Mouse (Mus musculus): ENCODE measurements around the gene Alg14. TPM values are rescaled to one million over a fixed set of nuclear protein-coding genes. Genes with fewer than 3 reads are reported as not detected.
A peak's percentile ranks its signal among the peaks of the same experiment; 100 is the strongest.

Alg14 gene
- polyA plus RNA-seq, 1 experiment from 2014 or later = 34.1 TPM

DNA sequence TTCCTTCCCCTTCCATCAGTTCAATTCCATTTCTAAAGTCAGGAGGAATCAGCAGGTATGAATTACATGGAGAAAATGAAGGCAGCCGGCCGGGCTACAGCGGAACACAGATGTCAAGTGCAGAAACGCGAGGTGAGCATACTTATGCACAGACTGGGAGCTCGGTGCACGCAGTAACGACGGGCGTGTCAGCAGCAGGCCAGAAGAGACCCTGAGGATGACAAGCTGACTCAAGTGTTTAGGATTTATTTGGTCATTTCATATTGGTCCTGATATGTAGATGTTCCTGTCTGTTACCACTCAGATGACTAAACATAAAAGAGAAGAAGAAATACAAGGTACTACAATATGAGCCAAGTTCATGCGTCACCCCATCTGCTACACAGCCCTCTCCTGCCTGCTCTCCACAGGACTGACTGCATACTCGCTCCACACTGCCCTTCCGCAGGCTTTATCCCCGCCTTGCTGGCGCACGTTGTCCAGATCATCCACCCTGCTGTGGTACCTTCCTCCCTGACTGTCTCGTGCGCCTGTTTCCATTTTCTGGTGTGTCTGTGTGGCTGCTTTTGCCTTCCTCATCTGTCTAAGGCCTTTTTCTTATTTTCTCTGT is 63.4 kb downstream of the Alg14 start:
- H3K4me1 ChIP-seq (replicated peaks) = no peaks in the 10 kb centered on the region
- no peaks in the 10 kb centered on the region for H3K9me3 ChIP-seq (replicated peaks)
- 85% methylated on average over 18 of the region's 18 CpGs for WGBS
- H3K27me3 ChIP-seq = no peaks in the 10 kb centered on the region
- no peak overlapping the region for H3K27ac ChIP-seq
- ATAC-seq (replicated peaks; ENCODE audit: insufficient number of reproducible peaks, insufficient read depth, low FRiP score, low read depth) = no peak
- H3K9ac ChIP-seq = no peak overlapping the region
- no peak overlapping the region for H3K4me2 ChIP-seq
- H3K4me3 ChIP-seq = no peak overlapping the region
- no peaks in the 10 kb centered on the region for H3K36me3 ChIP-seq

DNA sequence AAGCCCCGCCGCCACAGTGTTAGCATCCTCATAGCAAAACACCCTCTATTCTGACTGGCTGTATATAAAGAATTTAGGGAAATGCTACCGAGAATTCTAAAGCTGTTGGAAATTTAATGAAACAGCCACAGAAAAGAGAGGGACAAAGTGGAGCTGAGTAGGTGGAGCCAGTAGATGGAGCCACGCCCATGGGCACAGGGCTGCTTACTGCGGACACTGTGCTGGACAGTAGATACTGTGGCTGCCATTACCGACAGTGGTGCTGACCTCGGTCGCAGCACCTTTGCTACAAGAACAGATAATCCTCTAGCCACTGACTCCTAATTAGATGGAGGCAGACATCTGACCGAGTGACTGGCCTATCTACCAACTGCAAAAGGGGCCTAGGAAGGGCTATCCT is 64.0 kb downstream of the Alg14 start:
- no peak for ATAC-seq (replicated peaks; ENCODE audit: insufficient number of reproducible peaks, insufficient read depth, low FRiP score, low read depth)
- 83% methylated on average over 9 of the region's 9 CpGs for WGBS
- H3K4me1 ChIP-seq (replicated peaks) = no peaks in the 10 kb centered on the region
- H3K9ac ChIP-seq = no peak overlapping the region
- H3K9me3 ChIP-seq (replicated peaks) = no peaks in the 10 kb centered on the region
- H3K4me2 ChIP-seq = no peak overlapping the region
- H3K27ac ChIP-seq = no peak overlapping the region
- H3K27me3 ChIP-seq = no peaks in the 10 kb centered on the region
- H3K4me3 ChIP-seq = no peak overlapping the region
- H3K36me3 ChIP-seq = no peaks in the 10 kb centered on the region

DNA sequence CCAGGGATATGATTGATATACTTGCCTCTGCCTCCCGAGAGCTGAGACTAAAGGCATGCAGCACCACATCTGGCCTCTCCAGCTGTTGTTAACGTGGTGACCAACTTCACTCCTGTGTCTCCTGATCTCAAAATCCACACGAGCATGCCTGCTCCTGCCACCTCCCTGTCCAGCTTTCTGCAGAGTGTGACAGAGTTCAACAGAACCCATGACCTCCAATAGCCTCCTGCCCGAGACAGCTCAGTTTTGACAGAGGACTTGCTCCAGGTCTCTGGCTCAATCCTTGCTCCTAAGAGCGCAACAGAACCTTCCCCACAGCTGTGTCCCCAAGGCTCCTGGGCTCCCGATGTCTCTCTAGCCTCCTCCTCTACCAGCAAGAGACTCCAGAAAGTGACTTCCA is 64.5 kb downstream of the Alg14 start:
- 72% methylated on average over 6 of the region's 6 CpGs for WGBS
- H3K4me3 ChIP-seq = no peak overlapping the region
- no peaks in the 10 kb centered on the region for H3K27me3 ChIP-seq
- no peak overlapping the region for H3K4me2 ChIP-seq
- no peaks in the 10 kb centered on the region for H3K4me1 ChIP-seq (replicated peaks)
- H3K27ac ChIP-seq = no peak overlapping the region
- ATAC-seq (replicated peaks; ENCODE audit: insufficient number of reproducible peaks, insufficient read depth, low FRiP score, low read depth) = no peak
- H3K36me3 ChIP-seq = no peaks in the 10 kb centered on the region
- H3K9me3 ChIP-seq (replicated peaks) = no peaks in the 10 kb centered on the region
- H3K9ac ChIP-seq = no peak overlapping the region

DNA sequence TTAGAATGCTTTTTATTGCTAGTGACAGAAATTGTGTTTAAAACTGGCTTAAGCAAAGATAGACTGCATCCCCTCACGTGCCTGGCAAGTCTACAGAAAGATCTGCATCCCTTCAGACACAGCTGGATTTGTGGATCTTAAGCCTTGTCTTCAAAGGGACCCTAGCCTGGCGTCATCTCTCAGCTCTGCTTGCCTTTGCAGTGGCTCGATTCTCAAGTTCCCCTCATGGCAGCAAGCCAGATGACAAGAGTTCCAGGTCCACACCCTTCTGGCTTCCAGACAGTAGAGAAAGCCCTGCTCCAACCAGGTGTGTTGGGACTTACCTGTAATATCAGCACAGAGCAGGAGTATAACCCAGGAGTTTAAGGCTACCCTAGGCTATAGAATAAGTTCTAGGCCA is 65.5 kb downstream of the Alg14 start:
- no peak overlapping the region for H3K27ac ChIP-seq
- H3K4me2 ChIP-seq = no peak overlapping the region
- no peak overlapping the region for H3K9ac ChIP-seq
- H3K4me1 ChIP-seq (replicated peaks) = no peaks in the 10 kb centered on the region
- WGBS = 52% methylated on average over 3 of the region's 3 CpGs
- ATAC-seq (replicated peaks; ENCODE audit: insufficient number of reproducible peaks, insufficient read depth, low FRiP score, low read depth) = no peak
- no peaks in the 10 kb centered on the region for H3K9me3 ChIP-seq (replicated peaks)
- H3K27me3 ChIP-seq = no peaks in the 10 kb centered on the region
- no peak overlapping the region for H3K4me3 ChIP-seq
- H3K36me3 ChIP-seq = no peaks in the 10 kb centered on the region

DNA sequence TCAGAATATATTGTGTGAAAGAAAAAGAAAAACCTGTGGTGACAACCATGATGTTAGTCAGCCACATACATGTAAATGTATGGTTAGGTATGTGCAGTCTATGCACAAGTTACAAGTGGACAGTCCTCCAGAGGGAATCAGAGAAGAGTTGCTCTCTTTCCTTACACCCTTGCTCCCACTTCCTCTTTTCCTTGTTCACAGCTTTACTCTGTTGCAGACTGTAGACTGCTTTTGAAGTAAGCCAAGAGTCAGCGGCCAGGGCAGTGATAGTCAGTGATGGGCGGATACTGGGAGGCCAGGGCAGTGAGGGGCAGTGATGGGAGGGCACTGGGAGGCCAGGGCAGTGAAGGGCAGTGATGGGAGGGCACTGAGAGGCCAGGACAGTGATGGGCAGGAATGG is 66.7 kb downstream of the Alg14 start:
- Histone ChIP-seq H3K4me3 (no peak overlapping the region), H3K9ac (no peak overlapping the region), H3K36me3 (no peaks in the 10 kb centered on the region), H3K4me1 (replicated peaks) (no peaks in the 10 kb centered on the region), H3K4me2 (no peak overlapping the region), H3K27ac (no peak overlapping the region), H3K9me3 (replicated peaks) (no peaks in the 10 kb centered on the region), H3K27me3 (no peaks in the 10 kb centered on the region)
- 42% methylated on average over 2 of the region's 2 CpGs for WGBS
- ATAC-seq (replicated peaks; ENCODE audit: insufficient number of reproducible peaks, insufficient read depth, low FRiP score, low read depth) = no peak

DNA sequence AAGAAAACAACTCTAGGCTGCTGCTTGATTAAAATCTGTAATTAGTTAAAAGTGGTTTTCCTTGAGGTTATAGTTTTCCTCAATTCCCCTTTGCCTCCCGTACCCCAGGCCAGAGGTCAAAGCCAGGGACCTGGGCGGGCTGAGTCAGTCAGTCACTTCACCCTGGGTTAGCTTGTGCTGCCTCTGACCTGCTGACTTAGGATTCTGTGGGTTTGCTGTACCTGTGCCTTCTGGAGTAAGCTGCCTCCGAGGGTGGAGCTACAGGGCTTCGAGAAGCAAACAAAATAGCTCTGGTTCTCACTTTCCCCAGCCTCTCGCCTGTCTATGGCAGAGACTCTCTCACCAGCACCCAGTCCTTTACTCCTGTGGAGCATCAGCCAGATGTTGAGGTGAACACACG is 67.3 kb downstream of the Alg14 start:
- H3K36me3 ChIP-seq = no peaks in the 10 kb centered on the region
- no peak overlapping the region for H3K4me3 ChIP-seq
- H3K27me3 ChIP-seq = no peaks in the 10 kb centered on the region
- 79% methylated on average over 6 of the region's 6 CpGs for WGBS
- H3K9ac ChIP-seq = no peak overlapping the region
- ATAC-seq (replicated peaks; ENCODE audit: insufficient number of reproducible peaks, insufficient read depth, low FRiP score, low read depth) = no peak
- no peaks in the 10 kb centered on the region for H3K4me1 ChIP-seq (replicated peaks)
- no peak overlapping the region for H3K4me2 ChIP-seq
- no peak overlapping the region for H3K27ac ChIP-seq
- H3K9me3 ChIP-seq (replicated peaks) = no peaks in the 10 kb centered on the region

DNA sequence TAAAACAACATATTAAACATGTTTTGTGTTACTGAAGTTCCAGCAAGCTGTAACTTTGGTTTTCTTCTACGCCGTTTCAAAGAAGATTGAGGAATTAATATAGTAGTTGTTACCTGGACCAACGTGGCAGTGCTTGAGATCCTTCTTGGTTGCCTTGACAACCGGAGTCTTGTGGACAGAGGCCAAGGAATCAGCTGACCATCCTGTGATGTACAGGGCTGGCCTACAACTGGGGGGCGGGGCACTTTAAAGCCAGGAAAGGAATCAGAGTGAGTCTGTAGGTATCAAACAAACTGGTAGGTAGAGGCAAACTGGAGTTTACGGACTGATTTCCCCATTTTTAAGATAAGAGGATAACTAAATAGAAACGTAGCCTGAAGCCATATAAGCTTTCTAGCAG is 67.7 kb downstream of the Alg14 start:
- ATAC-seq (replicated peaks; ENCODE audit: insufficient number of reproducible peaks, insufficient read depth, low FRiP score, low read depth) = no peak
- H3K4me1 ChIP-seq (replicated peaks) = no peaks in the 10 kb centered on the region

DNA sequence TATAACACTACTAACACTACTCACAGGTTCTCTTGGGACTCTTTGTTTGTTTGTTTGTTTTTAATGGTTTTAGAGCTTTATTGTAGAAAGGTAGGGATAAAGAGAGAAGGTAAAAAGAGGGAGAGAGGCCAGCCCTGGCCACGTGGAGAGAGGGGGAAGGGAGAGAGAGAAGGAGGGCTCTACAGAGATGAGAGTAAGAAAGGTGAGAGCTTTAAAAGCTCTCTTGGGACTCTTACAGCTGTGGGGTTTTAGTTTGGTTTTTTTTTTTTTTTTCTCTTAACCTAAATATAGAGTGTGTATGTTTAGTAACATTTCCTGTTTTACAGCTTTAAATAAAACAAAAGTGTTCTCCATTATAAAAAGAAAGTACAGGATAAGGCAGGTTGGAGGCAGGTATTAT is 70.4 kb downstream of the Alg14 start:
- H3K9me3 ChIP-seq (replicated peaks) = no peaks in the 10 kb centered on the region
- H3K4me3 ChIP-seq = no peak overlapping the region
- H3K4me2 ChIP-seq = no peak overlapping the region
- WGBS = 37% methylated on average over 1 of the region's 1 CpGs
- no peaks in the 10 kb centered on the region for H3K36me3 ChIP-seq
- H3K9ac ChIP-seq = no peak overlapping the region
- 0 out of 2 replicates have a peak, but pooled peaks cover 2% of the 10 kb centered on the region for H3K4me1 ChIP-seq (replicated peaks)
- H3K27ac ChIP-seq = no peak overlapping the region
- no peak for ATAC-seq (replicated peaks; ENCODE audit: insufficient number of reproducible peaks, insufficient read depth, low FRiP score, low read depth)
- H3K27me3 ChIP-seq = no peaks in the 10 kb centered on the region

More for the DNA sequence above, 67.7 kb downstream of the Alg14 start:
- no peaks in the 10 kb centered on the region for H3K9me3 ChIP-seq (replicated peaks)
- no peak overlapping the region for H3K4me3 ChIP-seq
- no peak overlapping the region for H3K4me2 ChIP-seq
- no peaks in the 10 kb centered on the region for H3K27me3 ChIP-seq
- no peak overlapping the region for H3K9ac ChIP-seq
- no peaks in the 10 kb centered on the region for H3K36me3 ChIP-seq
- H3K27ac ChIP-seq = no peak overlapping the region
- 84% methylated on average over 7 of the region's 7 CpGs for WGBS

DNA sequence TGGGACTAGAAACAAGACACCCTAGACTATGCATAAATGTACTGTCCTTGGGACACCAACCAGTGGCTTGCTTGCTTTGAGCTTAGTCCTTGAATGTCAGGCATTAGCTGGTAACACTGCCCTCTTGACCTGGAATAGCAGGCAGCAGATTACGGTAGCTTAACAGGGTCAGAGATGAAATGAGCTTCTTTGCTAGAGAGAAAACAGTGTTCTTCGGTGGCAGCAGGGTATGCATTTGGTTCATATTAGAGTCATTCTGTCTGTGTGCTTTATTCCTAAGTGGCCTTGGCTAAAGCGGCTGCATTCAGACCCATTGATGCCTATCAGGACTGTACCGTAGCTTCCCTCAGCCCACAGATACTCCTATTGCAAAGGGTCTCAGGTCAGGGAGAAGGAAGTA is 72.8 kb downstream of the Alg14 start:
- Histone ChIP-seq H3K36me3 (no peaks in the 10 kb centered on the region), H3K27ac (no peak overlapping the region), H3K9ac (no peak overlapping the region), H3K4me1 (replicated peaks) (0 out of 2 replicates have a peak, but pooled peaks cover 2% of the 10 kb centered on the region), H3K4me2 (no peak overlapping the region), H3K9me3 (replicated peaks) (no peaks in the 10 kb centered on the region), H3K27me3 (no peaks in the 10 kb centered on the region), H3K4me3 (no peak overlapping the region)
- WGBS = 72% methylated on average over 4 of the region's 4 CpGs
- ATAC-seq (replicated peaks; ENCODE audit: insufficient number of reproducible peaks, insufficient read depth, low FRiP score, low read depth) = no peak

DNA sequence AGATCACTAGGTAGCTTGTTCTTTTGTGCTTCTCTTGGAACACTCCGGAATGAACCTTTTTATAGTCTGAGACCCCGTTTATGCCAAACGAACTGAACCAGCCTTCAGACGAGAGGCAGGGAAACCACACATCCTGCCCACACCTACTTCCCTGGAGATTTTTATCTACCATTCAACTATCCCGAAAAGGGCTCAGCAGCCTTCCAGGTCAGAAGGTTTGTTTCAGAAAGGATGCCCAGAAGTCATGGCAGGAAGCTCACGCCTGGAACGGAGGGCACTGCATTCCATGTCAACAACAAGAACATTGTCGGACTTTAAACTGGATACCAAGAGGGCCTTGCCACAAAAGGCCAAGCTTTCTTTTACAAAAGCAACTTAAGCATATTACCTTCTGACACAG is 73.6 kb downstream of the Alg14 start:
- no peaks in the 10 kb centered on the region for H3K36me3 ChIP-seq
- ATAC-seq (replicated peaks; ENCODE audit: insufficient number of reproducible peaks, insufficient read depth, low FRiP score, low read depth) = no peak
- 0 out of 2 replicates have a peak, but pooled peaks cover 2% of the 10 kb centered on the region for H3K4me1 ChIP-seq (replicated peaks)
- 59% methylated on average over 8 of the region's 8 CpGs for WGBS
- H3K9ac ChIP-seq = no peak overlapping the region
- H3K27ac ChIP-seq = no peak overlapping the region
- H3K4me3 ChIP-seq = no peak overlapping the region
- no peaks in the 10 kb centered on the region for H3K9me3 ChIP-seq (replicated peaks)
- no peaks in the 10 kb centered on the region for H3K27me3 ChIP-seq
- no peak overlapping the region for H3K4me2 ChIP-seq

DNA sequence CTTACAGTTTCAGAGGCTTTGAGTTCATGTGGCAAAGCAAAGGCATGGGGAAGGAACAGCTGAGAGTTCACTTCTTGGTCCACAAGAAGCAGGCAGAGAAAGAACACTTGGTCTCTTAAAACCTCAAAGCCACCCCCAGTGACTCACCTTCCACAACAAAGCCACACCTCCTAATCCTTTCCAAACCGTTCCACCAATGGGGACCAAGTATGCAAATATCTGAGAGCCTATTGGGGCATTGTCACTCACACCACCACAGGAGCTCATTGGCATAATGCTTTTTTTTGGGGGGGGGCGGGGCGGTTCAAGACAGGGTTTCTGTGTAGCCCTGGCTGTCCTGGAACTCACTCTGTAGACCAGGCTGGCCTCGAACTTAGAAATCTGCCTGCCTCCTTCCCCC is 77.0 kb downstream of the Alg14 start:
- Histone ChIP-seq H3K36me3 (no peaks in the 10 kb centered on the region), H3K9ac (no peak overlapping the region), H3K9me3 (replicated peaks) (no peaks in the 10 kb centered on the region), H3K4me2 (no peak overlapping the region), H3K27me3 (no peaks in the 10 kb centered on the region), H3K4me1 (replicated peaks) (peaks cover 11% of the 10 kb centered on the region), H3K27ac (no peak overlapping the region), H3K4me3 (no peak overlapping the region)
- 88% methylated on average over 4 of the region's 4 CpGs for WGBS
- no peak for ATAC-seq (replicated peaks; ENCODE audit: insufficient number of reproducible peaks, insufficient read depth, low FRiP score, low read depth)

DNA sequence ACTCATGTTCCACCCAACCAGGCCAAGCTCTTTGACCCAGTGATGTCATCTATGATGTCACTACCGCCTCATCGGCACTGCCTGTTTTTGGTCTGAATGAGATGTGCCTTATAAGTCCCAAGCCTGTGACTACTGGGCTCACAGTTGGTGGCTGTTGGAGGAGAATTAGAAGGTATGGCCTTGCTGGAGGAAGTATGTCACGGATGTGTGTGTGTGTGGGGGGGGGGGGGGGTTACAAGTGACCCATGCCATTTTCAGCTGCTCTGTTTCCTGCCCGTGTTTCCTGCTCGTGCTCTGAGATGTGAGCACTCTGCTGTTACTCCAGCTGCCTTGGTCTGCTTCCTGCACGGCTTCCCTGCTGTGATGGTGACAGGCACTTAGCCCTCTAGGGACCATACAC is 77.9 kb downstream of the Alg14 start:
- Histone ChIP-seq H3K4me1 (replicated peaks) (peaks cover 15% of the 10 kb centered on the region), H3K9me3 (replicated peaks) (no peaks in the 10 kb centered on the region), H3K9ac (no peak overlapping the region), H3K4me2 (no peak overlapping the region), H3K4me3 (no peak overlapping the region), H3K36me3 (no peaks in the 10 kb centered on the region), H3K27me3 (no peaks in the 10 kb centered on the region), H3K27ac (peak overlapping the region; percentile 38; the same call in 1 of the 2 replicates)
- peak; percentile 66 for ATAC-seq (replicated peaks; ENCODE audit: insufficient number of reproducible peaks, insufficient read depth, low FRiP score, low read depth)
- WGBS = 58% methylated on average over 6 of the region's 6 CpGs
